Mouse (Mus musculus) testis, adult 2 months (tissue): ENCODE measurements at regions not wholly inside any gene's neighbourhood (a gene's known extent, or its start where the extent isn't known, plus 50 kb on each side); places are given as distances from the start of the nearest gene placed in this dataset.

Source experiments
- CTCF ChIP-seq: fragments of 200-500 bp; IDR thresholded peaks from 2 replicates; pipeline ENCODE4 v1.5.1; 2012; ENCODE audit warnings: low read depth, mild to moderate bottlenecking, inconsistent platforms, low read length, moderate library complexity; ENCODE audit not compliant: control insufficient read depth, insufficient read depth, insufficient replicate concordance
- POLR2A ChIP-seq: fragments of 200-500 bp; IDR thresholded peaks from 2 replicates; pipeline ENCODE4 v1.6.1; 2012; ENCODE audit warnings: low read depth, mild to moderate bottlenecking, inconsistent platforms, low read length, moderate library complexity; ENCODE audit not compliant: control insufficient read depth

GRCm38 (mm10) chr14:71248534-71248933 is 648.9 kb upstream of the Fam160b2 start:
- no peak for TF ChIP-seq CTCF
- no peak for TF ChIP-seq POLR2A
